Mouse (Mus musculus): ENCODE data around the gene Psen1. TPM values are rescaled to one million over a fixed set of nuclear protein-coding genes. Genes with fewer than 3 reads are reported as not detected.
A peak's percentile ranks its signal among the peaks of the same experiment; 100 is the strongest.

Gene Psen1
- polyA plus RNA-seq, 1 experiment from 2014 or later, result 69.4 TPM

DNA sequence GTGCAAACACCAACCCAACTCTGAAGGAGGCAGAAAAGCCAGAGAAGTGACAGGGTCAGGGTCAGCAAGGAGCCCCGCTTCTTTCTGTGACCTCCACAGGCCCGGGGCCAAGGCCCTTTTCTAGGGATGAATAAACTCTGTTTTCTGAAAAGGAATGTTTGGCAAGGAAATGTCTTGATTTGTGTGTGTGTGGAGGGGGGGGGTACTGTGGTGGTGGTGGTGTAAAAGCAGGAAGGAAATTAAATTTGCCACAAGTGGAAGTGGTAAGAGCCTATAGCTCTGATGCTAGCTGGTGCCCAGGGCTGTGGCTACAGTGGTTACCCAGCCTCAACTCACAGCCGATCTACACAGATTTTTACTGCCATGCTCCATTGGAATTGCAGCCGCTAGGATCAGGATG, 74.8 kb downstream of the Psen1 start:
- Histone ChIP-seq H3K4me3 (ENCODE audit: low read depth, low read length) (no peak overlapping the region), H3K4me1 (ENCODE audit: control insufficient read depth, insufficient read depth, low read length) (peaks cover 29% of the 10 kb centered on the region), H3K4me2 (ENCODE audit: low read depth, low read length) (no peak overlapping the region), H3K27ac (replicated peaks; ENCODE audit: low read depth, low read length) (0 out of 2 replicates have a peak overlapping the region, but pooled peaks have one; percentile 16), H3K9ac (ENCODE audit: low read depth, low read length) (no peak overlapping the region), H3K27me3 (replicated peaks; ENCODE audit: control insufficient read depth, insufficient read depth, low read length) (no peaks in the 10 kb centered on the region), H3K9me3 (ENCODE audit: control insufficient read depth, low read length) (no peaks in the 10 kb centered on the region), H3K36me3 (ENCODE audit: control insufficient read depth, insufficient read depth, low read length) (no peaks in the 10 kb centered on the region)
- 24% methylated on average over 4 of the region's 4 CpGs for WGBS
- peak; percentile 34 for DNase-seq (ENCODE audit: low spot score)
- peak; percentile 23 for ATAC-seq (ENCODE audit: low read depth)

- H3K27ac ChIP-seq (replicated peaks; ENCODE audit: low read depth, low read length), result peak within 1 kb of the TSS; percentile 16; the same call in 1 of the 2 replicates
- peak; percentile 88 for DNase-seq (ENCODE audit: low spot score)
- 8% methylated on average over 17 of the region's 31 CpGs for WGBS
Observed at GRCm38 (mm10) chr12:83763311-83764043, 75.5 kb downstream of the Psen1 start, which contains the start of gene Papln. TSS of gene Papln (plus strand) at chr12:83763634.

GRCm38 (mm10) chr12:83764044-83764365, 76.1 kb downstream of the Psen1 start:
- DNase-seq (ENCODE audit: low spot score), result no peak
- no peak for ATAC-seq (ENCODE audit: low read depth)
- Histone ChIP-seq H3K4me3 (ENCODE audit: low read depth, low read length) (peak overlapping the region; percentile 38), H3K27me3 (replicated peaks; ENCODE audit: control insufficient read depth, insufficient read depth, low read length) (no peaks in the 10 kb centered on the region), H3K4me1 (ENCODE audit: control insufficient read depth, insufficient read depth, low read length) (peaks cover 35% of the 10 kb centered on the region), H3K4me2 (ENCODE audit: low read depth, low read length) (peak overlapping the region; percentile 72), H3K27ac (replicated peaks; ENCODE audit: low read depth, low read length) (no peak overlapping the region), H3K9me3 (ENCODE audit: control insufficient read depth, low read length) (no peaks in the 10 kb centered on the region), H3K36me3 (ENCODE audit: control insufficient read depth, insufficient read depth, low read length) (no peaks in the 10 kb centered on the region), H3K9ac (ENCODE audit: low read depth, low read length) (peak overlapping the region; percentile 58)
- 2% methylated on average over 11 of the region's 14 CpGs for WGBS

More at GRCm38 (mm10) chr12:83763311-83764043, 75.5 kb downstream of the Psen1 start, which contains the start of gene Papln:
- Histone ChIP-seq H3K27me3 (replicated peaks; ENCODE audit: control insufficient read depth, insufficient read depth, low read length) (no peaks in the 10 kb centered on the region), H3K4me3 (ENCODE audit: low read depth, low read length) (peak within 1 kb of the TSS; percentile 38), H3K9me3 (ENCODE audit: control insufficient read depth, low read length) (no peaks in the 10 kb centered on the region), H3K36me3 (ENCODE audit: control insufficient read depth, insufficient read depth, low read length) (no peaks in the 10 kb centered on the region), H3K4me2 (ENCODE audit: low read depth, low read length) (peak within 1 kb of the TSS; percentile 72), H3K4me1 (ENCODE audit: control insufficient read depth, insufficient read depth, low read length) (peaks cover 32% of the 10 kb centered on the region), H3K9ac (ENCODE audit: low read depth, low read length) (peak within 1 kb of the TSS; percentile 58)
- ATAC-seq (ENCODE audit: low read depth), result peak; percentile 23; the same call in 1 of the 2 replicates

GRCm38 (mm10) chr12:83764519-83764918, 76.6 kb downstream of the Psen1 start:
- Histone ChIP-seq H3K27ac (replicated peaks; ENCODE audit: low read depth, low read length) (no peak overlapping the region), H3K4me3 (ENCODE audit: low read depth, low read length) (peak overlapping the region; percentile 38), H3K4me1 (ENCODE audit: control insufficient read depth, insufficient read depth, low read length) (peaks cover 40% of the 10 kb centered on the region), H3K27me3 (replicated peaks; ENCODE audit: control insufficient read depth, insufficient read depth, low read length) (no peaks in the 10 kb centered on the region), H3K36me3 (ENCODE audit: control insufficient read depth, insufficient read depth, low read length) (no peaks in the 10 kb centered on the region), H3K9me3 (ENCODE audit: control insufficient read depth, low read length) (no peaks in the 10 kb centered on the region), H3K9ac (ENCODE audit: low read depth, low read length) (no peak overlapping the region), H3K4me2 (ENCODE audit: low read depth, low read length) (peak overlapping the region; percentile 72)
- WGBS, result 66% methylated on average over 10 of the region's 10 CpGs
- no peak for ATAC-seq (ENCODE audit: low read depth)
- peak; percentile 40 for DNase-seq (ENCODE audit: low spot score)

- Histone ChIP-seq H3K27ac (replicated peaks; ENCODE audit: low read depth, low read length) (no peak overlapping the region), H3K4me1 (ENCODE audit: control insufficient read depth, insufficient read depth, low read length) (peaks cover 54% of the 10 kb centered on the region)
Observed at GRCm38 (mm10) chr12:83765965-83766603, 78.1 kb downstream of the Psen1 start.

GRCm38 (mm10) chr12:83767833-83768232, 79.9 kb downstream of the Psen1 start:
- no peak overlapping the region for H3K4me2 ChIP-seq (ENCODE audit: low read depth, low read length)
- H3K27me3 ChIP-seq (replicated peaks; ENCODE audit: control insufficient read depth, insufficient read depth, low read length), result no peaks in the 10 kb centered on the region
- ATAC-seq (ENCODE audit: low read depth) (peak; percentile 24), DNase-seq (ENCODE audit: low spot score) (peak; percentile 56)
- no peak overlapping the region for H3K9ac ChIP-seq (ENCODE audit: low read depth, low read length)
- H3K4me3 ChIP-seq (ENCODE audit: low read depth, low read length), result no peak overlapping the region
- H3K27ac ChIP-seq (replicated peaks; ENCODE audit: low read depth, low read length), result no peak overlapping the region
- H3K4me1 ChIP-seq (ENCODE audit: control insufficient read depth, insufficient read depth, low read length), result peaks cover 47% of the 10 kb centered on the region
- 64% methylated on average over 9 of the region's 9 CpGs for WGBS
- no peaks in the 10 kb centered on the region for H3K9me3 ChIP-seq (ENCODE audit: control insufficient read depth, low read length)
- H3K36me3 ChIP-seq (ENCODE audit: control insufficient read depth, insufficient read depth, low read length), result no peaks in the 10 kb centered on the region

More at GRCm38 (mm10) chr12:83765965-83766603, 78.1 kb downstream of the Psen1 start:
- Histone ChIP-seq H3K9ac (ENCODE audit: low read depth, low read length) (no peak overlapping the region), H3K36me3 (ENCODE audit: control insufficient read depth, insufficient read depth, low read length) (no peaks in the 10 kb centered on the region), H3K4me3 (ENCODE audit: low read depth, low read length) (no peak overlapping the region), H3K9me3 (ENCODE audit: control insufficient read depth, low read length) (no peaks in the 10 kb centered on the region), H3K4me2 (ENCODE audit: low read depth, low read length) (no peak overlapping the region), H3K27me3 (replicated peaks; ENCODE audit: control insufficient read depth, insufficient read depth, low read length) (no peaks in the 10 kb centered on the region)
- WGBS, result 54% methylated on average over 13 of the region's 13 CpGs
- ATAC-seq (ENCODE audit: low read depth) (peak; percentile 1; the same call in 1 of the 2 replicates), DNase-seq (ENCODE audit: low spot score) (peak; percentile 57)

- Histone ChIP-seq H3K4me2 (ENCODE audit: low read depth, low read length) (no peak overlapping the region), H3K9me3 (ENCODE audit: control insufficient read depth, low read length) (no peaks in the 10 kb centered on the region), H3K27me3 (replicated peaks; ENCODE audit: control insufficient read depth, insufficient read depth, low read length) (no peaks in the 10 kb centered on the region), H3K36me3 (ENCODE audit: control insufficient read depth, insufficient read depth, low read length) (no peaks in the 10 kb centered on the region), H3K9ac (ENCODE audit: low read depth, low read length) (no peak overlapping the region), H3K4me3 (ENCODE audit: low read depth, low read length) (no peak overlapping the region), H3K4me1 (ENCODE audit: control insufficient read depth, insufficient read depth, low read length) (peaks cover 41% of the 10 kb centered on the region), H3K27ac (replicated peaks; ENCODE audit: low read depth, low read length) (no peak overlapping the region)
- ATAC-seq (ENCODE audit: low read depth), result no peak
- 71% methylated on average over 14 of the region's 14 CpGs for WGBS
- DNase-seq (ENCODE audit: low spot score), result peak; percentile 47
Observed at GRCm38 (mm10) chr12:83768235-83768899, 80.4 kb downstream of the Psen1 start.

GRCm38 (mm10) chr12:83770418-83771256, 82.7 kb downstream of the Psen1 start:
- Histone ChIP-seq H3K9me3 (ENCODE audit: control insufficient read depth, low read length) (no peaks in the 10 kb centered on the region), H3K27me3 (replicated peaks; ENCODE audit: control insufficient read depth, insufficient read depth, low read length) (no peaks in the 10 kb centered on the region), H3K9ac (ENCODE audit: low read depth, low read length) (no peak overlapping the region), H3K4me2 (ENCODE audit: low read depth, low read length) (peak overlapping the region; percentile 36), H3K4me1 (ENCODE audit: control insufficient read depth, insufficient read depth, low read length) (peaks cover 32% of the 10 kb centered on the region), H3K4me3 (ENCODE audit: low read depth, low read length) (no peak overlapping the region), H3K36me3 (ENCODE audit: control insufficient read depth, insufficient read depth, low read length) (no peaks in the 10 kb centered on the region), H3K27ac (replicated peaks; ENCODE audit: low read depth, low read length) (no peak overlapping the region)
- 4% methylated on average over 25 of the region's 25 CpGs for WGBS
- ATAC-seq (ENCODE audit: low read depth) (peak; percentile 21), DNase-seq (ENCODE audit: low spot score) (peak; percentile 85)
